Mouse (Mus musculus) heart, adult 2 months (tissue): ENCODE results near the gene Arhgef6. TPM values are rescaled to one million over a fixed set of nuclear protein-coding genes. Genes with fewer than 3 reads are reported as not detected.

Source experiments
- DNase-seq, 2 experiments: peaks; one replicate each; pipeline ENCODE4 v3.0.0; 2021
- H3K27ac ChIP-seq: fragments of 200-600 bp; 2 replicates; pipeline ENCODE4 v1.8.1; 2022
- H3K27me3 ChIP-seq: fragments of 200-500 bp; 2 replicates; pipeline ENCODE4 v1.6.1; 2012; ENCODE audit warnings: mild to moderate bottlenecking, low read length, inconsistent platforms, mixed read lengths; ENCODE audit not compliant: control insufficient read depth, insufficient read depth
- H3K36me3 ChIP-seq: fragments of 200-500 bp; 2 replicates; pipeline ENCODE4 v1.6.1; 2012; ENCODE audit warnings: low read length, inconsistent platforms; ENCODE audit not compliant: control insufficient read depth, insufficient read depth
- H3K4me1 ChIP-seq: fragments of 200-500 bp; 2 replicates; pipeline ENCODE4 v1.6.1; 2011; ENCODE audit warnings: low read length; ENCODE audit not compliant: control insufficient read depth, insufficient read depth
- H3K4me3 ChIP-seq: fragments of 200-600 bp; 2 replicates; pipeline ENCODE4 v1.8.1; 2022
- H3K79me2 ChIP-seq: fragments of 200-500 bp; replicated peaks from 2 replicates; pipeline ENCODE4 v1.6.1; 2012; ENCODE audit warnings: mild to moderate bottlenecking, inconsistent platforms, low read length, moderate library complexity, mixed read lengths; ENCODE audit not compliant: control insufficient read depth, insufficient read depth
- H3K9ac ChIP-seq: fragments of 200-500 bp; 2 replicates; pipeline ENCODE4 v1.6.1; 2012; ENCODE audit warnings: low read depth, mild to moderate bottlenecking, control low read depth, inconsistent platforms, low read length, mixed read lengths
- CTCF ChIP-seq: fragments of 200-600 bp; IDR thresholded peaks from 2 replicates; pipeline ENCODE4 v1.8.1; 2022; ENCODE audit warnings: antibody characterized with exemption, mild to moderate bottlenecking, moderate library complexity
- EP300 ChIP-seq: fragments of 200-500 bp; IDR thresholded peaks from 2 replicates; pipeline ENCODE4 v1.6.1; 2011; ENCODE audit warnings: low read depth, low read length, control low read depth; ENCODE audit not compliant: insufficient read depth
- POLR2A ChIP-seq: fragments of 200-500 bp; IDR thresholded peaks from 2 replicates; pipeline ENCODE4 v1.6.1; 2011; ENCODE audit warnings: mild to moderate bottlenecking, low read depth, low read length, control low read depth; ENCODE audit not compliant: insufficient read depth
- WGBS: fragments of 180-500 bp; shearing (Covaris S2); methylation state at CpG from one replicate; pipeline ENCODE4 v1.1.7; 2018; 5-methylcytosine and 5-hydroxymethylcytosine counted together
- intact Hi-C: fragments of 180-260 bp; cut with DNase I; formaldehyde crosslinking; loops from one replicate; pipeline ENCODE4 v1.15.1; 2025
- polyA plus RNA-seq: library from polyadenylated mRNA; depleted of rRNA; stranded (reverse); fragments of >200 nt; gene quantifications from 2 replicates; pipeline ENCODE4 v1.2.3, GENCODE M21; 2012
- total RNA-seq, 2 experiments: library from RNA; stranded (reverse); gene quantifications; 2 replicates each; pipeline ENCODE4 v1.2.3; 2021

Gene Arhgef6
- total and polyA plus RNA-seq, 3 experiments = 38.2 to 64.2 (median 61.5) TPM

GRCm38 (mm10) chrX:57372965-57373364 is 34.4 kb upstream of the Arhgef6 start:
- intact Hi-C loops = no loop called here
- no peaks in the 10 kb centered on the region for H3K79me2 ChIP-seq
- WGBS = 78% methylated on average over 4 of the region's 4 CpGs
- no peaks in the 10 kb centered on the region for H3K36me3 ChIP-seq
- no peak overlapping the region for H3K4me3 ChIP-seq
- H3K27ac ChIP-seq = no peak overlapping the region
- no peaks in the 10 kb centered on the region for H3K27me3 ChIP-seq
- no peak overlapping the region for H3K9ac ChIP-seq
- no peak for DNase-seq
- TF ChIP-seq CTCF (no peak), POLR2A (no peak), EP300 (no peak)
- no peaks in the 10 kb centered on the region for H3K4me1 ChIP-seq

GRCm38 (mm10) chrX:57364891-57365569 is 26.5 kb upstream of the Arhgef6 start:
- H3K4me3 ChIP-seq = no peak overlapping the region
- H3K4me1 ChIP-seq = no peaks in the 10 kb centered on the region
- DNase-seq = no peak
- no peak for TF ChIP-seq EP300
- TF ChIP-seq POLR2A = no peak
- no peak for TF ChIP-seq CTCF
- no peak overlapping the region for H3K27ac ChIP-seq
- no peaks in the 10 kb centered on the region for H3K36me3 ChIP-seq
- no peak overlapping the region for H3K9ac ChIP-seq
- H3K79me2 ChIP-seq = no peaks in the 10 kb centered on the region
- WGBS = 69% methylated on average over 2 of the region's 2 CpGs
- H3K27me3 ChIP-seq = no peaks in the 10 kb centered on the region
- intact Hi-C loops = no loop called here

- no peak overlapping the region for H3K9ac ChIP-seq
- TF ChIP-seq EP300 (no peak), POLR2A (no peak), CTCF (no peak)
- no peak for DNase-seq
- H3K4me1 ChIP-seq = no peaks in the 10 kb centered on the region
- no peak overlapping the region for H3K4me3 ChIP-seq
- H3K27ac ChIP-seq = no peak overlapping the region
- WGBS = 46% methylated on average over 1 of the region's 1 CpGs
- no peaks in the 10 kb centered on the region for H3K36me3 ChIP-seq
- no peaks in the 10 kb centered on the region for H3K79me2 ChIP-seq
- H3K27me3 ChIP-seq = no peaks in the 10 kb centered on the region
- intact Hi-C loops = no loop called here
Measured at GRCm38 (mm10) chrX:57359316-57359715, 20.8 kb upstream of the Arhgef6 start.

GRCm38 (mm10) chrX:57339220-57339619 is 691 bp upstream of the Arhgef6 start:
- peak overlapping the region; percentile 83 for H3K27ac ChIP-seq
- H3K9ac ChIP-seq = 0 out of 2 replicates have a peak overlapping the region, but pooled peaks have one; percentile 35
- H3K79me2 ChIP-seq = no peaks in the 10 kb centered on the region
- TF ChIP-seq POLR2A (peak; percentile 32; the same call in 1 of the 2 replicates), EP300 (no peak)
- H3K4me1 ChIP-seq = peaks cover 1% of the 10 kb centered on the region; the same call in 1 of the 2 replicates
- no peak for DNase-seq
- no peaks in the 10 kb centered on the region for H3K27me3 ChIP-seq
- H3K4me3 ChIP-seq = peak overlapping the region; percentile 43
- intact Hi-C loops = loop anchor here (5.0 kb wide), 1 partner anchor 53 kb away; the partner anchor contains the start of gene Rbmx
- peaks cover 2% of the 10 kb centered on the region; the same call in 1 of the 2 replicates for H3K36me3 ChIP-seq
- 40% methylated on average over 4 of the region's 4 CpGs for WGBS

- no peak overlapping the region for H3K9ac ChIP-seq
- H3K4me1 ChIP-seq = peaks cover 1% of the 10 kb centered on the region; the same call in 1 of the 2 replicates
- DNase-seq = no peak
- H3K36me3 ChIP-seq = peaks cover 2% of the 10 kb centered on the region; the same call in 1 of the 2 replicates
- TF ChIP-seq EP300 (no peak), CTCF (no peak), POLR2A (no peak)
- H3K27me3 ChIP-seq = no peaks in the 10 kb centered on the region
- intact Hi-C loops = loop anchor here (5.0 kb wide), 1 partner anchor 55 kb away; the partner anchor contains the start of gene Rbmx
- H3K27ac ChIP-seq = peak overlapping the region; percentile 83
- no peaks in the 10 kb centered on the region for H3K79me2 ChIP-seq
- H3K4me3 ChIP-seq = peak overlapping the region; percentile 43
Measured at GRCm38 (mm10) chrX:57337582-57337981, 947 bp downstream of the Arhgef6 start.

- peak overlapping the region; percentile 83 for H3K27ac ChIP-seq
- peak in 1 of 2 experiments; percentile 6 for DNase-seq
- no peak overlapping the region for H3K4me3 ChIP-seq
Measured at GRCm38 (mm10) chrX:57336958-57337357, 1.6 kb downstream of the Arhgef6 start.

More at GRCm38 (mm10) chrX:57336958-57337357, 1.6 kb downstream of the Arhgef6 start:
- Histone ChIP-seq H3K27me3 (no peaks in the 10 kb centered on the region), H3K36me3 (peaks cover 2% of the 10 kb centered on the region; the same call in 1 of the 2 replicates), H3K79me2 (no peaks in the 10 kb centered on the region), H3K9ac (no peak overlapping the region), H3K4me1 (peaks cover 1% of the 10 kb centered on the region; the same call in 1 of the 2 replicates)
- TF ChIP-seq CTCF (0 out of 2 replicates have a peak, but pooled peaks have one; percentile 9), POLR2A (no peak), EP300 (no peak)
- WGBS = 70% methylated on average over 9 of the region's 9 CpGs
- intact Hi-C loops = loop anchor here (5.0 kb wide), 1 partner anchor 55 kb away; the partner anchor contains the start of gene Rbmx
